Mouse (Mus musculus): ENCODE results near the gene Ednra.

DNA sequence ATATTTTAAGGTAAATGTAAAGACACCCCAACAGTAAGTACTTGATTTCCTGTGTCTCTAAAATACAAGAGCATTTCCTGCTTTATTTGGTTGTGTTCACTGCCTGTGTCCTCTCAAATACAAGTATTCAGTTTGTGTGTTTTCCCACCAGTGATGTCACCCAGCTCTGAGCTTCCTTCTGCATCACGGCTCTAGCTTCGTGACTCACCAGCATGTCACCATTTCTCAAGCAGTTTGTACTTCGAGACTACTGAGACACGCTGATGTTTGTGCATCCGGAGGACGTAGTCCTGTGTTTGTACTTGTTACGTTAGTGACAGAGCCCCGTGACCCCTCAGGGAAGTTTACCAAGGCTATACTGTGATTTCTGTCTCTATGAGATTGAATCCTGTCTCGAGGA, 13.1 kb upstream of the Ednra start:
- no peak for TF ChIP-seq EP300 (IDR thresholded peaks at IDR 0.05; ENCODE audit: insufficient read depth, low read depth, low read length)
- TF ChIP-seq POLR2A (IDR thresholded peaks at IDR 0.05; ENCODE audit: insufficient read depth, low read length) = no peak
